Mouse (Mus musculus) small intestine, adult 2 months (tissue): ENCODE measurements around the gene BC147527. TPM values are rescaled to one million over a fixed set of nuclear protein-coding genes. Genes with fewer than 3 reads are reported as not detected.
"Not testable (repeated sequence)": the region's sequence is repeated elsewhere in the genome, so short reads cannot be mapped to it uniquely, and the experiment has no call there.

Source experiments
- H3K27ac ChIP-seq: fragments of 200-500 bp; 2 replicates; pipeline ENCODE4 v1.5.1; 2012; ENCODE audit warnings: low read depth, low read length, control low read depth, inconsistent platforms; ENCODE audit not compliant: insufficient read depth
- H3K27me3 ChIP-seq: fragments of 200-500 bp; 2 replicates; pipeline ENCODE4 v1.6.1; 2012; ENCODE audit warnings: mild to moderate bottlenecking, moderate library complexity, low read length, inconsistent platforms; ENCODE audit not compliant: control insufficient read depth, insufficient read depth
- H3K36me3 ChIP-seq: fragments of 200-500 bp; 2 replicates; pipeline ENCODE4 v1.6.1; 2012; ENCODE audit warnings: mild to moderate bottlenecking, low read length, control low read depth, inconsistent platforms; ENCODE audit not compliant: control insufficient read depth, insufficient read depth
- H3K4me1 ChIP-seq: fragments of 200-500 bp; 2 replicates; pipeline ENCODE4 v1.6.1; 2012; ENCODE audit warnings: low read length, inconsistent platforms, mixed read lengths; ENCODE audit not compliant: control insufficient read depth, insufficient read depth, insufficient read length
- H3K4me3 ChIP-seq: fragments of 200-500 bp; 2 replicates; pipeline ENCODE4 v1.5.1; 2012; ENCODE audit warnings: low read depth, mild to moderate bottlenecking, control low read depth, inconsistent platforms, low read length, moderate library complexity
- CTCF ChIP-seq: fragments of 200-500 bp; IDR thresholded peaks from 2 replicates; pipeline ENCODE4 v1.5.1; 2012; ENCODE audit warnings: low read depth, mild to moderate bottlenecking, control low read depth, inconsistent platforms, low read length, moderate library complexity, mixed read lengths; ENCODE audit not compliant: insufficient replicate concordance, insufficient read length; ENCODE audit errors: extremely low read depth
- POLR2A ChIP-seq: fragments of 200-500 bp; IDR thresholded peaks from 2 replicates; pipeline ENCODE4 v1.6.1; 2012; ENCODE audit warnings: low read depth, mild to moderate bottlenecking, control low read depth, inconsistent platforms, low read length, moderate library complexity
- whole genome bisulfite sequencing: fragments of 180-500 bp; shearing (Covaris S2); methylation state at CpG from one replicate; pipeline ENCODE4 v1.1.7; 2018; 5-methylcytosine and 5-hydroxymethylcytosine counted together
- polyA plus RNA-seq: library from polyadenylated mRNA; depleted of rRNA; stranded (reverse); fragments of >200 nt; gene quantifications from 2 replicates; pipeline ENCODE4 v1.2.3, GENCODE M21; 2012; rRNA removed

BC147527 gene
- polyA plus RNA-seq = 0.18 and 0.46 TPM in 2 replicates

DNA sequence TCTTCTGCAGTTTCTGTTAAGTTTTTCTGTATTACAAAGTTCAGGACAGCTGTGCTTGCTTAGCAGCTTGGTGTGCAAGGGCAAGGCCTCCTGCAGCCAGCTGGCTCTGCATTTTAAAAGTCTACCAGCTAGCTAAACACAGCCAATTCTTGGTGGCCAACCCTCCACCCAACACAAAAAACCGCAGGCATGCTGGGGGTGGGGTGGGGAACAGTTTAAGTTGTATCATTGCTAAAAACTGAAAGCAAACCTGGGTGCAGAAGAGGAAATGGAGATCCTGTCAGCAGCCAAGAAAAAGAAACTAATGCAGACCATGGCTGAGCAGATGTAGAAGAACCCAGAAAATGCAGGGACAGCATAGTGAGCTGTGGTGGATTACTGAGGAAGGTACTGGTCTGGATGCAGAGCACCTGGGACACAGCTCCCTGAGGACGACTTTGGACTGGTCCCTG lies at the start of gene BC147527:
Gene BC147527 (plus strand): TSS at position 402 of the 452 bp plus-strand sequence.
- H3K36me3 ChIP-seq = no peaks in the 10 kb centered on the region
- TF ChIP-seq CTCF (no peak), POLR2A (no peak)
- peak within 1 kb of the TSS; percentile 85 for H3K27ac ChIP-seq
- peak within 1 kb of the TSS; percentile 24 for H3K4me3 ChIP-seq
- no peaks in the 10 kb centered on the region for H3K27me3 ChIP-seq
- no peaks in the 10 kb centered on the region for H3K4me1 ChIP-seq
- 28% methylated on average over 2 of the region's 2 CpGs for WGBS

- not testable (repeated sequence) for H3K4me1 ChIP-seq, H3K36me3 ChIP-seq, H3K27ac ChIP-seq, H3K27me3 ChIP-seq, H3K4me3 ChIP-seq
- 80% methylated on average over 2 of the region's 3 CpGs for WGBS
These were observed 48.8 kb upstream of the BC147527 start for GRCm38 (mm10) chr13:120251208-120251924.

GRCm38 (mm10) chr13:120258817-120259658 lies 41.2 kb upstream of the BC147527 start:
- not testable (repeated sequence) for H3K4me3 ChIP-seq, H3K27me3 ChIP-seq, H3K4me1 ChIP-seq, H3K36me3 ChIP-seq, H3K27ac ChIP-seq
- 76% methylated on average over 3 of the region's 3 CpGs for WGBS

- not testable (repeated sequence) for H3K4me3 ChIP-seq, H3K27me3 ChIP-seq, H3K4me1 ChIP-seq, H3K27ac ChIP-seq, H3K36me3 ChIP-seq
- WGBS = 54% methylated on average over 3 of the region's 3 CpGs
These were observed 40.5 kb upstream of the BC147527 start for GRCm38 (mm10) chr13:120259718-120260117.

GRCm38 (mm10) chr13:120262870-120263269 lies 37.3 kb upstream of the BC147527 start, which contains the start of gene AF067061:
Gene AF067061, plus strand, starts transcription at chr13:120263114.
- H3K4me3 ChIP-seq, H3K27me3 ChIP-seq, H3K4me1 ChIP-seq, H3K27ac ChIP-seq, H3K36me3 ChIP-seq: not testable (repeated sequence)
- 90% methylated on average over 2 of the region's 2 CpGs for WGBS

DNA sequence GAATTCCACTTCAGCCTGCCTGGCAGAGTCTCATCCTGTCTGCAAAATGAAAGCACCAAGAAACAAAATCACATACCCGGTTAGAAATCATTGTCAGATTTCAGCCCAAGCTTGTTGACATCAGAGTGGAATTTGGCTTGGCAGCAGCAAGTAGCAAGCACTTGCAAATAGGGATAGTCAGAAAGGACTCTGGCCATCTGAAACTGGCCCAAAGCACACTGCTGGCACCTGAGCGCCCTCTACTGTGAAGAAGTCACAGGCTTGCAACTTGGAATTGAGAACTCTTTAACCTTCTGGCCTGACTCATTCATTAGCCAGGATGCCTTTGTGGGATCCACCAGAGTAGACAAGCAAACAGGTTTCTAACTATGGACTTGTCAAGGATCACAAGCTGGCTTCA lies 22.4 kb upstream of the BC147527 start:
- H3K4me3 ChIP-seq, H3K36me3 ChIP-seq, H3K27me3 ChIP-seq, H3K27ac ChIP-seq, H3K4me1 ChIP-seq: not testable (repeated sequence)
- 20% methylated on average over 2 of the region's 2 CpGs for WGBS

- 84% methylated on average over 9 of the region's 9 CpGs for WGBS
- no peak overlapping the region for H3K4me3 ChIP-seq
- TF ChIP-seq POLR2A = no peak
- TF ChIP-seq CTCF = no peak
These were observed 21.4 kb upstream of the BC147527 start for GRCm38 (mm10) chr13:120278784-120279183.

DNA sequence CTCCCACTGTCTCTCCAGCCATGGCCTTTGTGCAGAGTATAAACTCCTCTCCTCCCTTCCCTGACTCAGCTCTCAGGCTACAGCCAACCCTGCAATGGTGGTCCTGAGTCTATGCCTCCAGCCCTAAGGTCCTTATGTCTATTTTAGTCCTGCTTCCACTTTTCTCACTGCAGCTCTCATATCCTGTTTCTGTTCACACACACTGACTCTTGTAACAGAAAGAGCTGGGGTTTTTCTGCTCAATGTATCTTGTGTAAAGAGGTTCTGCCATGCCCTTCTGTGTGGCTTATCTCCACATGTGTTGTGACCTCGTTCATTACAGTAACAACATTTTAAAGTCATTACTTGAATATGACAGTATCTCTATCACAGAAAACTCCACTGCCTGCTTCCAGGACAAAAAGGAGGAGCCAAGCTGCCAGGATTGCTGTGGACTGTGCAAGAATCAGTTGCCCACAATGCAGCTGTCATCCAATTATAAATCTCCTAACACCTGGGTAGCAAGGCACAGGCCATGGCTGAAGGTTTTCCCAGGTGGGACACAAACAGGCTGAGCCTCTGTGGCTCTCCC lies 783 bp upstream of the BC147527 start:
- Histone ChIP-seq H3K27ac (peak overlapping the region; percentile 59), H3K36me3 (no peaks in the 10 kb centered on the region), H3K4me1 (no peaks in the 10 kb centered on the region), H3K27me3 (no peaks in the 10 kb centered on the region), H3K4me3 (no peak overlapping the region)
- 35% methylated on average over 1 of the region's 1 CpGs for WGBS
- TF ChIP-seq CTCF = no peak
- TF ChIP-seq POLR2A = no peak

More at GRCm38 (mm10) chr13:120278784-120279183, 21.4 kb upstream of the BC147527 start:
- Histone ChIP-seq H3K27me3 (no peaks in the 10 kb centered on the region), H3K27ac (no peak overlapping the region), H3K36me3 (no peaks in the 10 kb centered on the region), H3K4me1 (no peaks in the 10 kb centered on the region)
